Mouse (Mus musculus) CD4-positive, CD25-positive, alpha-beta regulatory T cell, adult 2 months (primary cell): ENCODE data around the gene Lingo1.

Source experiments
- DNase-seq: peaks from one replicate; pipeline ENCODE4 v3.0.0-alpha.2; 2012; ENCODE audit warnings: low read depth, low spot score

Gene Lingo1

DNA sequence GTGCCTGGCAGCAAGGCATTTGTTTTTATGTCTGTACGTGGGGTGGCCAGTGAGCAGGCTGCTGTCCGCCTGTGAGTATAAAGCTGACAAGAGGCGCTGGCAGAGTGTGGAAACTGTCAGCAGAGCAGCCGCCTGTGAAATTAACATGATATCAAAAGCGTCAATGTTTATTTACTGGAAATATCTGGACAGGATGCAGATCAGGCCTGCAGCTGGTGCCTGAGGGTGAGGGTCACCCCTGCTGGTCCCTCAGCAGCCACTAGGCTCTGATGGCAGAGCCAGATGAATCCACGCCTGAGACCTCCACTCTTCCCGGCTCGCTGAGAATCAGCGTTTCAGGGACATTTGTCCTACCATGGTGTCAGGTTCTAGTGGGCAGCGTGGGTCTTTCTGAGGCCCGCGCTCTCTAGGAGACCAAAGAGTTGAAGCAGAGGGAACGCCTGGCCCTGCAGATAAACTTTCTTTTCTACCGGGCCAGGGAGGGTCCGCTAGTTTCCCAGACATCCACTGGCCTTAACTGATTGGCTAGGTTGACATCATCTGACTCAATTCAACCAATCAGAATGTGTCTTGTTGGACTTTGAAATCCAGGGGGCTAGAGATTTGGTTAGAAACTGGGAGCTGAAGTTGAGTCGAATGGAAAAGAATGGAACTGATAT is 190.1 kb downstream of the Lingo1 start:
- no peak for DNase-seq

DNA sequence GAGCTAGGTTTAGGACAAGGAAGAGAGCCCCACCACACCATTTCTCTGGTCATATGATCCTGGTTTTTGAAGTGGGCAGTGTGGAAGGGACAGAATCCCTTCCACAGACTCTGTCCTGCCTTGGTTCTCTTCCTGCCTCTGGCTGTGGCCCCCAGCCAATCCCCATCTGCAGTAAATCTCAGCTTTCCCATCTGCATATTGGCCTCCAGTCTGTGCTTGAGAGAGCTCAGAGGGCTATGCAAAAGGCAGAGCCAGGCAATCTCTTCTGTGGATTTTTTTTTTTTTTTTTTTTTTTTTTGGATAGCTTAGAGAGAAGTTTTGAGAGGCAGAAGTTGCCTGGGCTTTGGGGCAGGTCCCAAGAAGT is 190.8 kb downstream of the Lingo1 start:
- DNase-seq, result no peak

DNA sequence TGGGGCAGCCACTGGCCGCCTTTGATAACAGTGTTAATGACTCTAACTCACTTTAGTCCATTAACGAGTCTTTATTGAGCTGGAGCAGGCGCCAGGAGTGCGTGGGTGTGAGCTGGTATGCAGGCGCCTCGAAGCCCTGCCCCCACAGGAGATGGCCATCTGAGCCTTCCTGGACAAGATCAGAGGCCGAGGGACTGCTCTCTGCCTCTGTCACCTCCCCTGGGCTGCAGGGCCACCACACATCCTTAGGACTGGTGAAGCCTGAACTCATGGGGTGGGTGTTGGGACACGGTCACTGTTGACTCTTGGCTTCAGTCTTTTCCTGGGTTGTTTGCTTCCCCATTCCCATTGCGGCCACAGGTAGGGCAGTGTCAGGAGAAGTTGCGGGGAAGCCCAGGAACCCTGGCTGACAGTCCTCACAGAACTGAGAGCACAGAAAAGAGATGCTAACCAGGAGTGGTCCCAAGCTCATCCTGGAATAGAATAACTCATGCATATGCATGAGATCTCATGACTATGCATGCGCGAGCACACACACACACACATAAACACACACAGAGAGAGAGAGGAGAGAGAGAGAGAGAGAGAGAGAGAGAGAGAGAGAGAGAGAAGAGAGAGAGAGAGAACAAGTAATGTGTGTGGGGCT is 191.3 kb downstream of the Lingo1 start:
- no peak for DNase-seq

DNA sequence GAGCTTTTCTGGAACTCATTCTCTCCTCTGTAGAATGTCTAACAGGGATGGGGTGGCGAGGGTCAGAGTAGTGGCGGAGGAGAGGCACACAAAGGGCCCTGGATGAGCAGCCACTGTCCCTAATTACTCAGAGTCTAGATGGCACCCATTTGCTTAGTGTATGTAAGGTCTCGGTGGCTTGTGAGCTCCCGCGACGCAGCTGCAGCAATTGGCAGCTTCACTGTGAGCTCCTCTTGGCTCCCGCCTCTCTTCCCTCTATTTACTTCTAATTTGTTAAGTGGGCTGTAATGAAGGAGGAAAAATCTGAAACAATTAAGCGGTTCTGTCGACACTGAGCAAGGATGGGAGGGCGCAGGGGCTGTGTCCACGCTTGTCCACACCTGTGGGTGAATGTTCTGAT is 195.6 kb downstream of the Lingo1 start:
- DNase-seq, result no peak

DNA sequence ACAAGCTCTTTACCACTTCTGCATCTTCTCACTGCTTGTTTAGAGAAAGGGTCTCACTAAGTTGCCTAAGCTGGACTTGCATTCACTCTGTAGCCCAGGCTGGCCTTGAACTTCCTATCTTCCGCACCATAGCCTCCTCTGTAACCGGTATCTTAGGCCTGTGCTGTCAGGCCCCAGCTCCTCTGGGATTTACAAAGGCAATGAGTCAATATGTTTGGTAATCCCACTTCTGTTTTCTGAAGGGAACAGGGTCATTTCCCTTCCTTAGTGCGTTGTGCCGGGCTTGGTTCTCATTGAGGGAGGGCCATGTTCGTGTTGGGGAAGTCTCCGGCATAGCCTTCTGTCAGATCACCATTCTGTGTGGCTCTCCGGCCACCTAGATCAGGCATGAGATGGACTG is 203.6 kb downstream of the Lingo1 start:
- DNase-seq, result no peak

DNA sequence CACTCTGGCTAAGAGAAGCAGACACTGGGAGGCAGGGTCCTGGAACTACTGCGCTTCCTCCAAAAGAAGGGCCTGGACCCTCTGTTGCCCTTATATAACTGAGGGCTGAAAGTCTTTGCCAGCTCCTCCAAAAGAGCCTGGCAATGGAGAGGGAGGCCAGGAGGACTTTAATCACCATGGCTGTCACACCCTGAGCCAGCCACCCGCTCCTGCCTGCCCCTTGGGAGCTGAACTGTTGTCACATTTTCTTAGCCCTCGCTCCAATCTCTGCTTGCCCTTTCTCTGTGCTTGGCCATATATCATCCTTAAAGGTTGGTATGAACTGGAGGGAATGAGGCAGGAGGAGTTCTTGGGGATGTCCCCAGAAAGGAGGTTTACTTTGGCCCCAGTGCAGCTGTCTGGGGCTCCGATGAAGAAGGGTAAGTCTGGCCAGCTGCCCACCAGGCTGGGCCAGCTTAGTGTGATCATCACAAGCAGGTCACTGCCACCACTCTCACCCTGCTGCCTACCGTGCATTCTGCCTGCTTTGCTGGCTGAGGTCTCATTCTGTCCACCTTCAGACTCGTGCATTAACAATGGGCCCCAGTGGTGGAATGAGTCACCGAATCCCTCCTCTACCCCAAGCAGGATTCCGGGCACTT is 204.9 kb downstream of the Lingo1 start:
- no peak for DNase-seq

DNA sequence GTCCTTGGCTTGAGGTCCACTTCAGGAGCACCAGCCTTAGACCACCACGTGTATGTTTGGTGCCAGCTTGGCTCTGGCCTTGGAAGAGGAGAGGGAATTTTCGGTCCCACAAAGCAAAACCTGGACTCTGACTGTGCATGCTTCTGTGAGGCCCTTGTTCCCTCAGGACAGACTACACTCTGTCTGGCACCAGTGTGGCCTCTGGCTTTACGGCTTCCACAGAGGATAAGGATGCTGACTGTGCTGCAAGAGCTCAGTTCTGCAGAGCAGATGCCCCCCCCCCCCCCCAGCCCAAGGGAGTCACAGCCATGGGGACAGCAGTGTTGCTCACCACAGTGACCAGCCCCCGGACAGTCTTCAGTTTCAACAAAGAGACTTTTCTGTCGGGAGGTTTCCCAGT is 206.5 kb downstream of the Lingo1 start:
- no peak for DNase-seq

DNA sequence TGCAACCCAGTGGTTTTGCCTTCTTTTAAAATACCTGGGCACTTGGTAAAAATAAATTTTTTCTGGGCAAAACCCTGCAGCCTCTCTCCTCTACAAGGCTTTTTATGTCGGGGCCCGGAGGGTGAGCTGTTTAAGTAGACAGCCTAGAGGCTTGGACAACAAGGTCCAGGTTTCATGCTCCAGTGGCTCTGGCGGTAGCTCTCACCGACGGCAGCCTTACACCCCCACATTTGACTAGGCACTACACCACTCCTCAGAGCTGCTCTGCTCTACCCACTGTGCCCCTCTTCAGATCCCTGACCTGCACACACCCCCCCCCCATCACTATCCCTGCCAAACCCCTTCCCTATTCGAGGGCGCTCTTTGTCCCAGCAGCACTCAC is 212.2 kb downstream of the Lingo1 start:
- no peak for DNase-seq

DNA sequence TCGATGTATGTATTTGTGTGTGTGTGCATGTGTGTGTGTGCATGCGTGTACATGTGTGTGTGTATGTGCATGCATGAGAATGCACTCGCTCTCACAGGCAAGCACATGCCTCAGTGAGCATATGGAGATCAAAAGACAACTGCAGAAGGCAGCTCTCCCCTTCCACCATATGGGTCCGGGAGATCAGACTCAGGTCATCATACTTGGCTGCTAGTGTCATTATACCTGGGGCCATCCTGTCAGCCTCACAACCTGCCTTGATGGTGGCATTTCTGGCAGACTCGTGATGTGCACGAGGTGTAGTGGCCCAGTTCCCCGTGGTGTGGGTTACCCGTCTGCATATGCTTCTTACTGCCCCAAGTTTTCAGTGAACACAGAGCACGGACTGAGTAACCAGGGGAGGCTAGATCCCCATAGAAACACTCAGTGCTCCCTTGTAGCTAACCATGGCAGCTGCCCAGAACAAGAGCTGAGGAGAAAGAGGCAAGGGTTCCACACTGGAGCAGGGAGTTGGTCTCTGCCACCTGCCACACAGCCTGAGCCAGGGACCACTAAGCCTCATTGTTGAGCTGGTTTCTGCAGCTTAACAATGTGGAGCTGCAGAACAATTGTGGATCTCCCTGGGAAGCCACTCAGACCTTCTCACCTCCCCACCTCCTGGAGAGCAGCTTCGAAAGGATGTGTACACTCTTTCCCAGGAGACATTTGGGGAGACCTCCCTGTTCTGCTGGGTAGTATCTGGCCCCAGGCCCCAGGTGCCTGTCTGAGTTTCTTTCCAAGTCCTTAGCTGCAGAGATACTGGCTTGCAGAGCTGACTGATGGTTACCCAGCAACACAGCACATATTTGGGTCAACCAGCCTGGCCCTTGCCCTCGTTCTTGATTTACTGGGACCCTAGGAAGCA is 212.9 kb downstream of the Lingo1 start:
- DNase-seq, result no peak

DNA sequence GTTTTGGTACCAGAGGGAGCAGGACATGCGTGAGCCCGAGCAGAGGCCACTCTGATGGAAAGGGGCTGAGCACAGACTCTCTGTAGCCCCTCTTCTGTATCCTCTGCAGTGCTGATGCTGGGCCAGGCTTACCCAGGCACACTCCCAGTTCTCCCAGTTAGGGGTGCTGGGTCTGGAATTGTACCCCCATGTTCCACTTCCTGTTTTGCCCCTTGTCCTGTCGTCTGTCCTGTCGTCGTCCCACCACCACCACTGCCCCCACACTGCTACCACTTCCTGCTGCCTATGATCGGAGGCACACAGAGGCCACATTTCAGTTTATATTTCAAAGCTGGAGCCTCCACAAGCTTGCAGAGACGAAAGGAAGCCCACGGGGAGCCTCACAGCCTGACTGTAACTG is 213.6 kb downstream of the Lingo1 start:
- DNase-seq, result no peak

DNA sequence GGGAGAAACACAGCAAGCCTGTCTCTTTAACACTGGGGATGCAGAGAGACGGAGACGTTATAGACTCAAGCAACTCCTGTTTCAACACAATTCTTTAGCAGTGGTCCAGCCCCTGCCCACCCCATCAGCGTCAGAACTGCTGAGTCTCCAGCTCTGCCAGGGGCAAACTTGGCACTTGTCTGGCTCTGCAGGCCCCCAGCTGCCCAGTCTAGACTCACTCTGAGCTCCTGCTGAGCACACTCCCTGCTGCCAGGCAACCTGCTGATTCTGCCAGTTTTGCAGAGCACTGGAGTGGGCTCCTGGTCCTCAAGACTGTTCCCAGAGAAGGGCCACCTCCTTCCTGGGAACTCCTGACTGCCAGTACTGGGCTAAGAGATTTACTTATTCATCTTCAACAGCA is 214.6 kb downstream of the Lingo1 start:
- no peak for DNase-seq

DNA sequence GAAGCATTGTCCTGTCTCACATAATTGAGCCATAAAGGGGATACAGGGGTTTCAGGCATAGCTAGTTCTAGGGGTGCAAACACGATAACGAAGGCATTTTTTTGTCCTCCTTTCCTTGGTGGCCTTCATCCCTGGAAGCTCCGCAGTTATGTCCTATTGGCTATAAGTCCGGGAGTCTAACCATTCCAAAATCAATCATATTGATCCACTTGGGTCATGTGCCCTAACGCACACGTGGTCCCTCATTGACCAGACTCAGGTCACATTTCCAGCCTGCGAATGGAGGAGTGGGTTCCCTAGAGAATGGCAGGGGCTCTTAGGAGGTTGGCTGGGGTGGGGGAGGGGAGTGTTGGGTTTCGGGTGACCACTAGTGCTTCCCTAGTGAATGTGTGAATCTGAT is 215.3 kb downstream of the Lingo1 start:
- DNase-seq, result no peak

DNA sequence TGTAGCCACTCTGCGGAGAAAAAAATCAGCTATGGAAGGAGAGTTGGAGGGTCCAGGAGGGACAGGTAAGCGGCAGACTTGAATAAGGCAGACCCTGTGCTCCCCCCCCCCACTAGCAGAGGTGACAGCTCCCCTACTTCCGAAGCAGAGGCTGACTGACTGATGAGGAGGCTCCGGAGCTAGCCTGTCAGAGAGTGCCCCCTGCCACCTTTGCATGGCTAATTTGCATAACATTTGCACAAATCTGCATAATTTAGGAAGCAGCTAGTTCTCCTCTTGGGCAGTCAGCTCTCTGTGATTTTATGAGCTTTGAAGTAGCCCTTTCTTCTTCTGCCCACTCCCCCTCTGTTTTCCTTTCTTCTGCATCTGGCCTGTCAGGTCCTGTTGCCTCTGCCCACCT is 216.2 kb downstream of the Lingo1 start:
- DNase-seq, result no peak

DNA sequence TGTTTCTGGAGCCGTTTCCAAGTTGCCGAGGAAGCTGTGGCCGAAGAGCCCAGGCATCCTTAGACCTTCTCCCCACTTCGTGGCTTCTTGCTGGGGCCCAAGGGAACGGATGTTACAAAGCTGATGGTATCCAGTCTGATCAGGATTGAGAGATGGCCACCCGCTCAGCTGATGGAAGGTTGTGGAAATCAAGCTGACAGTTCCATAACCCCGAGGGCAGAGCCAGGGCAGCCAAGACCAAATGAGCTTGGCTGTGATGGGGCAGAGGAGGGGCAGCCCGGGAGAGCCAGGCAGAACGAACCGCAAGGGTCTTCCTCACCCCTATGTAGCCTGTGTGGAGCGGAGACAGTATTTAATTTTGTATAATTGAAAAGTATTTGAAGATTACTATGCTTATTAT is 218.9 kb downstream of the Lingo1 start:
- no peak for DNase-seq

DNA sequence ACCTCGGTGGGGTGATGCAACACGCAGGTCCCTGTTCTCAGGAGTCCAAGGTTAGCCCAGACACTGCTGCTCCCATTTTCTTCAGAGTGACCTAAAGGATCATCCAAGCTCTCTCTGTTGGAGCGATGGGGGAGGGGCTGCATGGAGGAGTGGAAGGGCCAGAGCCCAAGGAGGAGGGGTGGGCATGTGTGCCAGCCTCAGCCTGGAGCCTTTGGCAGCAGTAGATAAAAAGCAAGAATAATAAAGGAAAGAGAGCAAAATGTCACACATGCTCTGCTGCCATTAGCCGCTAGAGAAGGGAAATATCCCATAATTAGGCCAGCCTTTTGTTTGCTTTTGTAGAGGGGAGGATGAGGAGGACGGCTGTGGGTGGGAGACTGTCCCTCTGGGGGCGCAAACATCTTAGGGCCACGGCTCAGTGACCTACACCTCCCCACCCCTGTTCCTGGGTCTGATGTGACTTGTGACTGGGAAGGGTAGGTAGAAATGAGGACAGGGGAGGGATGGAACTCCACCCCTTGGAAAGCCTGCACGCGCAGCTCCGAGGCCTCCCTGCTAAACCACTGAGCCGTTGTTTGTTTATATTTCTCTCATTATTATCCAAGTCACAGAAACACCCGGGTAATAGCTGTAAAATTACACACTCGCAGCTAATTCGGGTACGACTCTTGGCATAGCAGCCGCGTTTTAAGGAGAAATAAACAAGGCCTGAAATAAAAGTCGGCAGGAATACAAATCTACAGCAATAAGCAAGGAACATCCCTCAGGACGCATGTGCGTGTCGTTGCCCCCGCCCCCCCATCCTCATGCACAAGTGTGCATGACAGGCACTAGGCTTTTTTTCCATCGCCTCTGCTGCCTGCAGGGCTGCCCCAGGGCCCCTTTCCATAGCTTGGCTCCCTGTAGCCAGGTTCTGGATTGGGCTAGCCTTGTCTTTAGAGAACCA is 223.5 kb downstream of the Lingo1 start:
- DNase-seq, result no peak
